Mouse (Mus musculus): Measurements from ENCODE around the gene Tfb1m. TPM values are rescaled to one million over a fixed set of nuclear protein-coding genes. Genes with fewer than 3 reads are reported as not detected.

Gene Tfb1m
- total RNA-seq, 4 experiments from 2014 or later, result 12.3 to 14.2 (median 13.2) TPM

Other genes starting within 250 kb of the Tfb1m start
- 10 to 100 TPM; 17.3 to 46.1 (median 32.0) TPM for gene Tiam2, start 231.2 kb downstream of the Tfb1m start, total RNA-seq (2022)
- under 1 TPM in 2 of 4 experiments, not detected in 2; 0.45 to 0.77 TPM for gene Cldn20, start 25.2 kb downstream of the Tfb1m start, total RNA-seq (2022)
- gene Nox3, start 138.5 kb upstream of the Tfb1m start, total RNA-seq (2022), result not detected

Data from adrenal gland, adult 8-10 months (tissue).